Mouse (Mus musculus) urinary bladder, postnatal 10 days (tissue): Measurements from ENCODE around the gene Rere.
A peak's percentile ranks its signal among the peaks of the same experiment; 100 is the strongest.
"Not testable (repeated sequence)": the region's sequence is repeated elsewhere in the genome, so short reads cannot be mapped to it uniquely, and the experiment has no call there.

Experiments
- DNase-seq: peaks from one replicate; pipeline ENCODE4 v3.0.0; 2022; ENCODE audit warnings: low spot score

Rere gene

GRCm38 (mm10) chr4:150552751-150553600 is 271.5 kb downstream of the Rere start:
- no peak for DNase-seq

GRCm38 (mm10) chr4:150555783-150556182 is 274.3 kb downstream of the Rere start:
- no peak for DNase-seq

- peak; percentile 28 for DNase-seq
These were observed 275.2 kb downstream of the Rere start for GRCm38 (mm10) chr4:150556382-150557221.

- not testable (repeated sequence) for DNase-seq
These were observed 275.8 kb downstream of the Rere start for GRCm38 (mm10) chr4:150557289-150557688.

- DNase-seq, result no peak
These were observed 276.5 kb downstream of the Rere start for GRCm38 (mm10) chr4:150557976-150558375.

- no peak for DNase-seq
These were observed 278.1 kb downstream of the Rere start for GRCm38 (mm10) chr4:150559514-150559913.

- DNase-seq, result no peak
These were observed 281.8 kb downstream of the Rere start for GRCm38 (mm10) chr4:150563281-150563680.

GRCm38 (mm10) chr4:150566193-150566592 is 284.7 kb downstream of the Rere start:
- no peak for DNase-seq

- no peak for DNase-seq
These were observed 287.1 kb downstream of the Rere start for GRCm38 (mm10) chr4:150568318-150569134.

GRCm38 (mm10) chr4:150569135-150569833 is 287.8 kb downstream of the Rere start:
- peak; percentile 17 for DNase-seq

- DNase-seq, result peak; percentile 11
These were observed 288.6 kb downstream of the Rere start for GRCm38 (mm10) chr4:150569834-150570571.

- no peak for DNase-seq
These were observed 289.3 kb downstream of the Rere start for GRCm38 (mm10) chr4:150570793-150571192.

GRCm38 (mm10) chr4:150572104-150572691 is 290.8 kb downstream of the Rere start:
- no peak for DNase-seq

- DNase-seq, result no peak
These were observed 291.5 kb downstream of the Rere start for GRCm38 (mm10) chr4:150572938-150573337.

- no peak for DNase-seq
These were observed 294.1 kb downstream of the Rere start for GRCm38 (mm10) chr4:150575363-150576092.

- DNase-seq, result no peak
These were observed 294.9 kb downstream of the Rere start for GRCm38 (mm10) chr4:150576339-150576738.

- no peak for DNase-seq
These were observed 296.6 kb downstream of the Rere start for GRCm38 (mm10) chr4:150578021-150578420.

- DNase-seq, result no peak
These were observed 300.7 kb downstream of the Rere start for GRCm38 (mm10) chr4:150581931-150582723.
